Mouse (Mus musculus) mouse trophoblast stem cell (cell line): ENCODE measurements around the gene Ciapin1.

Experiments
- in situ Hi-C, 2 experiments: fragments of 300-500 bp; cut with MseI, MboI; formaldehyde crosslinking; loops; 2 replicates in 1 of 2; 3 replicates in 1 of 2; pipeline ENCODE4 v1.15.1; 2025

Gene Ciapin1

GRCm38 (mm10) chr8:94810153-94810552, 28.0 kb downstream of the Ciapin1 start, which contains the start of gene Ccl17:
TSS of gene Ccl17 (plus strand) at chr8:94810453.
- in situ Hi-C loops: loop anchor here (5.0 kb wide), 1 partner anchor 108 kb away; no protein-coding TSS in a partner anchor

- in situ Hi-C loops: no loop called here
Measured at GRCm38 (mm10) chr8:94808372-94808771, 29.8 kb downstream of the Ciapin1 start.

- in situ Hi-C loops: no loop called here
Measured at GRCm38 (mm10) chr8:94807506-94807905, 30.7 kb downstream of the Ciapin1 start.

GRCm38 (mm10) chr8:94805811-94806210, 32.3 kb downstream of the Ciapin1 start:
- in situ Hi-C loops: no loop called here

- in situ Hi-C loops: loop anchor here in 1 of 2 experiments (5.0 kb wide), 1 partner anchor 62 kb away; no protein-coding TSS in a partner anchor
Measured at GRCm38 (mm10) chr8:94804546-94805340, 33.4 kb downstream of the Ciapin1 start.

- in situ Hi-C loops: loop anchor here in 1 of 2 experiments (5.0 kb wide), 1 partner anchor 61 kb away; no protein-coding TSS in a partner anchor
Measured at GRCm38 (mm10) chr8:94803551-94803950, 34.6 kb downstream of the Ciapin1 start.

- in situ Hi-C loops: loop anchor here in 1 of 2 experiments (5.0 kb wide), 1 partner anchor 60 kb away; no protein-coding TSS in a partner anchor
Measured at GRCm38 (mm10) chr8:94802375-94802774, 35.8 kb downstream of the Ciapin1 start.

GRCm38 (mm10) chr8:94801293-94802095, 36.7 kb downstream of the Ciapin1 start:
- in situ Hi-C loops: loop anchor here in 1 of 2 experiments (5.0 kb wide), 1 partner anchor 59 kb away; no protein-coding TSS in a partner anchor

- in situ Hi-C loops: loop anchor here in 1 of 2 experiments (5.0 kb wide), 1 partner anchor 58 kb away; no protein-coding TSS in a partner anchor
Measured at GRCm38 (mm10) chr8:94800278-94800968, 37.7 kb downstream of the Ciapin1 start.

GRCm38 (mm10) chr8:94794782-94795181, 43.4 kb downstream of the Ciapin1 start:
- in situ Hi-C loops: no loop called here

GRCm38 (mm10) chr8:94794368-94794767, 43.8 kb downstream of the Ciapin1 start:
- in situ Hi-C loops: no loop called here

- in situ Hi-C loops: no loop called here
Measured at GRCm38 (mm10) chr8:94789256-94789955, 48.8 kb downstream of the Ciapin1 start.

GRCm38 (mm10) chr8:94787524-94788501, 50.3 kb downstream of the Ciapin1 start:
- in situ Hi-C loops: no loop called here

- in situ Hi-C loops: no loop called here
Measured at GRCm38 (mm10) chr8:94785995-94786595, 52.1 kb downstream of the Ciapin1 start.

GRCm38 (mm10) chr8:94785247-94785985, 52.7 kb downstream of the Ciapin1 start:
- in situ Hi-C loops: no loop called here

- in situ Hi-C loops: no loop called here
Measured at GRCm38 (mm10) chr8:94783890-94784289, 54.3 kb downstream of the Ciapin1 start.

GRCm38 (mm10) chr8:94781838-94782235, 56.3 kb downstream of the Ciapin1 start:
- in situ Hi-C loops: no loop called here

- in situ Hi-C loops: no loop called here
Measured at GRCm38 (mm10) chr8:94781155-94781837, 56.9 kb downstream of the Ciapin1 start.
